8 mouse cellular contexts compared by ENCODE assay signal in the genomic region with DNA sequence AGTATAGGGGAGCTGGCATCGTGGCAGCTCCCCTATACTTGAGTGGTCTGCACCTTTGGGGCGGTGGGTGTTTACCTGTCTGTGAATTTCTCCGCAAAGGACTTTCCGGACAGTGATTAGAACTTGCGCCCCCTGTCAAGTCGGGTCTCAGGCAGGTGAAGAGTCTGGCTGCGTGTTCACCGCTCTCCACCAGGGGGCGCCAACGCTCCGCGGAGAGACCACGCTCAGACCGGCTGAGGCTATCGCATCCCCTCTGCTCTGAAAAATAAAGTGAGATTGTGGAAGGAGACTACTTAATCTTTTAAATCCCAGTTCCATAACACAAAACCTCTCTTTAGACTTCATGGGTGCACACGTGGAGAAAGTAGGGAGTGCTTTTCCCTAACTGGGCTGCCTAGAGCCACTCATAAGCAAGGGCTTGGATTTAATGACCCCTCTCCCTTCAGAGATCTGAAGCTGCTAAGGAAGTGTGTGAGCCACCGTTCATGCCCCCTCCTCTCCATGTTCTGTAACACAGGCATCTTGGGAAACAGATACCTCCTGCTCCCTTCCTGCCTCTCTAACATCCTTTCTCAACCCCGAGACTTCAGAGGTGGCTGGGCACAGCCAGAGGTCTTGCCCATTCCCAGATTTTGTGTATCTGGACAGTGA. TPM values are rescaled to one million over a fixed set of nuclear protein-coding genes. Genes with fewer than 3 reads are reported as not detected.
DNase-seq lines count a peak whose midpoint lies in the region; ATAC-seq and TF ChIP-seq lines count a peak whose summit lies in the region.

No protein-coding gene starts in this region.

- 6% methylated on average over 18 of the region's 18 CpGs for WGBS in heart, adult 2 months
- WGBS in kidney, embryonic 14.5 days, result 5% methylated on average over 18 of the region's 18 CpGs
- 7% methylated on average over 18 of the region's 18 CpGs for WGBS in liver, embryonic 11.5 days
- 7% methylated on average over 18 of the region's 18 CpGs for WGBS in neural tube, embryonic 15.5 days

- H3K4me2 ChIP-seq in kidney, embryonic 14.5 days (replicated peaks; ENCODE audit: low read depth, low read length), result no peak overlapping the region
- H3K4me2 ChIP-seq in liver, embryonic 11.5 days, result no peak overlapping the region
- no peak overlapping the region for H3K4me2 ChIP-seq in neural tube, embryonic 15.5 days

- peaks cover 2% of the 10 kb centered on the region; the same call in 1 of the 2 replicates for H3K4me1 ChIP-seq in heart, adult 2 months (ENCODE audit: control insufficient read depth, insufficient read depth, low read length)
- no peaks in the 10 kb centered on the region for H3K4me1 ChIP-seq in kidney, embryonic 14.5 days (ENCODE audit: control insufficient read depth, insufficient read depth, low read length)
- H3K4me1 ChIP-seq in liver, embryonic 11.5 days (replicated peaks; ENCODE audit: control insufficient read depth, insufficient read depth, low read length), result 0 out of 2 replicates have a peak, but pooled peaks cover 5% of the 10 kb centered on the region
- H3K4me1 ChIP-seq in neural tube, embryonic 15.5 days, result peaks cover 20% of the 10 kb centered on the region

- 0 out of 2 replicates have a peak, but pooled peaks have one; percentile 100 for TF ChIP-seq CTCF in heart, adult 2 months (IDR thresholded peaks at IDR 0.05)

- ATAC-seq in kidney, embryonic 14.5 days (ENCODE audit: low FRiP score, low TSS enrichment), result 0 out of 2 replicates have a peak, but pooled peaks have one; percentile 21
- ATAC-seq in liver, embryonic 11.5 days (replicated peaks; ENCODE audit: low FRiP score), result no peak; the same call in 1 of the 2 replicates
- peak; percentile 74; the same call in 1 of the 2 replicates for ATAC-seq in neural tube, embryonic 15.5 days (ENCODE audit: low FRiP score)

- TF ChIP-seq POLR2A in heart, adult 2 months (IDR thresholded peaks at IDR 0.05; ENCODE audit: insufficient read depth, low read depth, low read length), result no peak

- no peak overlapping the region for H3K27ac ChIP-seq in heart, adult 2 months
- no peak overlapping the region for H3K27ac ChIP-seq in kidney, embryonic 14.5 days (ENCODE audit: low read depth, low read length)
- H3K27ac ChIP-seq in liver, embryonic 11.5 days (ENCODE audit: low read depth, low read length), result no peak overlapping the region
- H3K27ac ChIP-seq in neural tube, embryonic 15.5 days (replicated peaks), result 0 out of 2 replicates have a peak overlapping the region, but pooled peaks have one; percentile 1

- DNase-seq in B cell, adult 2 months, result peak; percentile 88
- DNase-seq in adrenal gland, postnatal 14 days, result peak; percentile 87
- peak; percentile 83 for DNase-seq in embryo, embryonic 9.5 days (ENCODE audit: extremely low spot score)
- DNase-seq in heart, adult 2 months, result peak; percentile 62 to 83
- peak; percentile 76 for DNase-seq in liver, embryonic 11.5 days (ENCODE audit: low spot score)
- DNase-seq in testis, postnatal 10 days (ENCODE audit: low spot score), result peak; percentile 94

- no peaks in the 10 kb centered on the region for H3K27me3 ChIP-seq in heart, adult 2 months (ENCODE audit: control insufficient read depth, insufficient read depth, low read length)
- no peaks in the 10 kb centered on the region; the same call in 1 of the 2 replicates for H3K27me3 ChIP-seq in kidney, embryonic 14.5 days (ENCODE audit: control insufficient read depth, insufficient read depth, low read length)
- H3K27me3 ChIP-seq in liver, embryonic 11.5 days (replicated peaks; ENCODE audit: control insufficient read depth, insufficient read depth, low read length), result 0 out of 2 replicates have a peak, but pooled peaks cover 4% of the 10 kb centered on the region
- H3K27me3 ChIP-seq in neural tube, embryonic 15.5 days (replicated peaks), result no peaks in the 10 kb centered on the region; the same call in 1 of the 2 replicates

- H3K79me2 ChIP-seq in heart, adult 2 months (replicated peaks; ENCODE audit: control insufficient read depth, insufficient read depth, low read length), result no peaks in the 10 kb centered on the region

- intact Hi-C loops in heart, adult 2 months (cut with DNase I), result loop anchor here (1.0 to 10.0 kb wide), 3 partner anchors 380 to 740 kb away; no protein-coding TSS in a partner anchor

- no peaks in the 10 kb centered on the region for H3K9me3 ChIP-seq in kidney, embryonic 14.5 days (ENCODE audit: control insufficient read depth, low read length)
- H3K9me3 ChIP-seq in liver, embryonic 11.5 days (ENCODE audit: control insufficient read depth, low read length), result no peaks in the 10 kb centered on the region
- no peaks in the 10 kb centered on the region for H3K9me3 ChIP-seq in neural tube, embryonic 15.5 days (replicated peaks)

- no peaks in the 10 kb centered on the region for H3K36me3 ChIP-seq in heart, adult 2 months (ENCODE audit: control insufficient read depth, insufficient read depth, low read length)
- H3K36me3 ChIP-seq in kidney, embryonic 14.5 days (ENCODE audit: control insufficient read depth, insufficient read depth, low read length), result no peaks in the 10 kb centered on the region
- no peaks in the 10 kb centered on the region for H3K36me3 ChIP-seq in liver, embryonic 11.5 days (ENCODE audit: control insufficient read depth, insufficient read depth, low read length)
- H3K36me3 ChIP-seq in neural tube, embryonic 15.5 days, result no peaks in the 10 kb centered on the region

- TF ChIP-seq EP300 in heart, adult 2 months (IDR thresholded peaks at IDR 0.05; ENCODE audit: insufficient read depth, low read depth, low read length), result 0 out of 2 replicates have a peak, but pooled peaks have one; percentile 14

- H3K9ac ChIP-seq in heart, adult 2 months (ENCODE audit: low read depth, low read length), result no peak overlapping the region
- H3K9ac ChIP-seq in kidney, embryonic 14.5 days (ENCODE audit: low read depth, low read length), result no peak overlapping the region
- H3K9ac ChIP-seq in liver, embryonic 11.5 days (ENCODE audit: low read depth, low read length), result no peak overlapping the region
- no peak overlapping the region for H3K9ac ChIP-seq in neural tube, embryonic 15.5 days (replicated peaks)

- H3K4me3 ChIP-seq in heart, adult 2 months, result no peak overlapping the region
- H3K4me3 ChIP-seq in kidney, embryonic 14.5 days (ENCODE audit: low read length), result no peak overlapping the region
- no peak overlapping the region for H3K4me3 ChIP-seq in liver, embryonic 11.5 days (ENCODE audit: low read depth, low read length)
- no peak overlapping the region for H3K4me3 ChIP-seq in neural tube, embryonic 15.5 days (replicated peaks)

RNA-seq across cellular contexts. Expression of a gene that starts 34.1 kb away (rescaled TPM):
- total RNA-seq in adrenal gland, postnatal 14 days (2021), result 75.2 and 77.9 TPM in 2 replicates
- 10 to 100 TPM; 54.3 to 55.6 TPM for total RNA-seq in heart, adult 2 months (2021)
- polyA plus RNA-seq in heart, adult 2 months (2012; rRNA removed), result 62.4 and 93.3 TPM in 2 replicates
- polyA plus RNA-seq in kidney, embryonic 14.5 days (2014; fragmentation: Nextera tagmentation; extraction: Ambion mirVana), result 48.7 and 49.5 TPM in 2 replicates
- 25.9 and 26.2 TPM in 2 replicates for polyA plus RNA-seq in liver, embryonic 11.5 days (2014; fragmentation: Nextera tagmentation; extraction: Ambion mirVana)
- polyA plus RNA-seq in neural tube, embryonic 15.5 days (2015; fragmentation: Nextera tagmentation; extraction: Ambion mirVana), result 201 and 225 TPM in 2 replicates

RNA-seq across cellular contexts. Expression of a gene that starts 45.3 kb away (rescaled TPM):
- 158 TPM in 2 replicates for total RNA-seq in adrenal gland, postnatal 14 days (2021)
- total RNA-seq in heart, adult 2 months (2021), result under 1 TPM; 0.29 to 0.39 TPM
- 6.0 TPM in 2 replicates for polyA plus RNA-seq in heart, adult 2 months (2012; rRNA removed)
- polyA plus RNA-seq in kidney, embryonic 14.5 days (2014; fragmentation: Nextera tagmentation; extraction: Ambion mirVana), result 248 and 307 TPM in 2 replicates
- 143 and 171 TPM in 2 replicates for polyA plus RNA-seq in liver, embryonic 11.5 days (2014; fragmentation: Nextera tagmentation; extraction: Ambion mirVana)
- 3,438 and 4,597 TPM in 2 replicates for polyA plus RNA-seq in neural tube, embryonic 15.5 days (2015; fragmentation: Nextera tagmentation; extraction: Ambion mirVana)

Comparison
In these comparisons a context has a peak if more than half of its experiments do, and no peak if none do; other contexts are left out.
1. RNA of a gene that starts 45.3 kb away (polyA plus RNA-seq): 3,438 to 4,597 TPM in neural tube, embryonic 15.5 days, 248 to 307 TPM in kidney, embryonic 14.5 days and 143 to 171 TPM in liver, embryonic 11.5 days; 6.0 TPM in heart, adult 2 months; every median in the first group is over 10 times any median in the second.
2. Peak in every context shown above with its lines, with median percentiles within 50 percentile points of each other: DNase-seq.